Mouse (Mus musculus) erythroblast, embryonic 14.5 days (primary cell): ENCODE results near the gene Cd302. TPM values are rescaled to one million over a fixed set of nuclear protein-coding genes. Genes with fewer than 3 reads are reported as not detected.
A peak's percentile ranks its signal among the peaks of the same experiment; 100 is the strongest.

Experiments
- H3K27me3 ChIP-seq: 2 replicates; pipeline ENCODE4 v1.6.1; 2012; ENCODE audit warnings: inconsistent platforms; ENCODE audit not compliant: control insufficient read depth
- H3K36me3 ChIP-seq: 2 replicates; pipeline ENCODE4 v1.6.1; 2012; ENCODE audit warnings: mild to moderate bottlenecking, inconsistent platforms; ENCODE audit not compliant: control insufficient read depth
- H3K4me1 ChIP-seq: 2 replicates; pipeline ENCODE4 v1.6.1; 2012; ENCODE audit warnings: inconsistent platforms; ENCODE audit not compliant: control insufficient read depth
- H3K4me3 ChIP-seq: replicated peaks from 2 replicates; pipeline ENCODE3; 2012; ENCODE audit warnings: moderate library complexity, mild to moderate bottlenecking, inconsistent platforms
- H3K9me3 ChIP-seq: 2 replicates; pipeline ENCODE4 v1.6.1; 2012; ENCODE audit warnings: low read length, inconsistent platforms, mixed read lengths; ENCODE audit not compliant: control insufficient read depth
- GATA1 ChIP-seq: IDR thresholded peaks from 2 replicates; pipeline ENCODE4 v1.6.1; 2012; ENCODE audit warnings: low read length, inconsistent platforms, mixed read lengths
- TAL1 ChIP-seq: IDR thresholded peaks from 3 replicates; pipeline ENCODE4 v1.6.1; 2012; ENCODE audit warnings: low read length, inconsistent platforms, mixed read lengths
- polyA plus RNA-seq: library from polyadenylated mRNA; stranded (reverse); fragments of >175 nt; gene quantifications from 2 replicates; pipeline ENCODE4 v1.2.3, GENCODE M21; 2012

The Cd302 gene
- polyA plus RNA-seq, 1 experiment, result 0.04 TPM

- Histone ChIP-seq H3K4me3 (no peak overlapping the region), H3K36me3 (no peaks in the 10 kb centered on the region), H3K9me3 (no peaks in the 10 kb centered on the region), H3K4me1 (no peaks in the 10 kb centered on the region), H3K27me3 (no peaks in the 10 kb centered on the region)
- no peak for TF ChIP-seq GATA1
- TF ChIP-seq TAL1, result no peak
These were observed 7.1 kb upstream of the Cd302 start for GRCm38 (mm10) chr2:60291381-60291780.

DNA sequence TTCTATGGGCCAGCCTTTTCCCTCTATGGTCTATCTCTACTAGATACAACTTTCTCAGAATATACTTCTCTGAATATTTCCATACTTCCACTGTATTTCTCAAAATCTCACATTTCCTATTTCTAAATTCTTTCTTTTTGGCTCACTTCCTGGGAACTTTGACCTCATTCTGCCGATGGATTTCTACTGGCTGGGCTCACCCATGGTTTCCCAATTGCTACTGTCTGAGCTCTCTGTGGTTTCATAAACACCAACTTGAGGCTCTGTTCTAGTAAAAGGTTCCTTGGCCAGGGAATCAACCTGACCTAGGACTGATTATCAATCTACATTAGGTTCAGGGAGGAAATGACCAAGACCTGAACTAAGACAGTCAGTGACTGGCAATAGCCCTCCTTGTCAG is 5.2 kb upstream of the Cd302 start:
- peaks cover 8% of the 10 kb centered on the region for H3K27me3 ChIP-seq

GRCm38 (mm10) chr2:60288606-60289005 is 4.3 kb upstream of the Cd302 start:
- peaks cover 4% of the 10 kb centered on the region; the same call in 1 of the 2 replicates for H3K9me3 ChIP-seq
- no peaks in the 10 kb centered on the region for H3K36me3 ChIP-seq
- peaks cover 17% of the 10 kb centered on the region for H3K27me3 ChIP-seq
- TF ChIP-seq TAL1 (no peak), GATA1 (no peak)
- H3K4me1 ChIP-seq, result peaks cover 4% of the 10 kb centered on the region
- no peak overlapping the region for H3K4me3 ChIP-seq

More for the DNA sequence above, 5.2 kb upstream of the Cd302 start:
- TF ChIP-seq TAL1 (no peak), GATA1 (no peak)
- Histone ChIP-seq H3K4me3 (no peak overlapping the region), H3K9me3 (no peaks in the 10 kb centered on the region; the same call in 1 of the 2 replicates), H3K4me1 (no peaks in the 10 kb centered on the region), H3K36me3 (no peaks in the 10 kb centered on the region)

DNA sequence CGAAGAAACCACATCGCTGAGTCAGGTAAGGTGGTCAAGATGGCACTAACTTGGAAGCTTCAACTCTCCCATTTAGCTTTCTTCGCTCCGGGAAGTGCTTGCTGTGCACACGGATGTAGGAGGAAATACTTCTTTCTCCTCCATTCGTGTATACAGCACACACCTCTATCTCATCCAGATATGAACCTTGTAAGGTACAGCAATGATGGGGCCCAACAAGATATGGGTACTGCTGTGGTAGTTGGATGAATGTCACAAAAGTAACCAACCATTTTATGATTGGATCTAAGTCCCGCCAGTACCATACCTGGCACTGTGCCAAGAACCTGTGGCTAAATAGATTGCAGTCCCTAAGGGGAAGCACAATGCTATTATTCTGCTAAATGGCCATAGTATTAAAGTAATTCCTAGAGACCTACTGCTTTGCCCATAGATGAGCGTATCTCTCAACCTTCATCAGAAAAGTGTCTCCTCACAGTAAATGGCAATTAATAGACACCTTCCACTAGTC is 874 bp upstream of the Cd302 start:
- Histone ChIP-seq H3K4me3 (no peak overlapping the region), H3K4me1 (peaks cover 4% of the 10 kb centered on the region), H3K27me3 (peaks cover 27% of the 10 kb centered on the region), H3K9me3 (peaks cover 5% of the 10 kb centered on the region; the same call in 1 of the 2 replicates), H3K36me3 (no peaks in the 10 kb centered on the region)
- TF ChIP-seq TAL1 (no peak), GATA1 (no peak)

GRCm38 (mm10) chr2:60283751-60284466 is 379 bp downstream of the Cd302 start:
- H3K9me3 ChIP-seq, result peaks cover 5% of the 10 kb centered on the region; the same call in 1 of the 2 replicates
- H3K4me3 ChIP-seq, result peak overlapping the region; percentile 54
- H3K27me3 ChIP-seq, result peaks cover 27% of the 10 kb centered on the region
- no peaks in the 10 kb centered on the region for H3K36me3 ChIP-seq
- TF ChIP-seq TAL1, result no peak
- no peak for TF ChIP-seq GATA1
- H3K4me1 ChIP-seq, result peaks cover 4% of the 10 kb centered on the region

DNA sequence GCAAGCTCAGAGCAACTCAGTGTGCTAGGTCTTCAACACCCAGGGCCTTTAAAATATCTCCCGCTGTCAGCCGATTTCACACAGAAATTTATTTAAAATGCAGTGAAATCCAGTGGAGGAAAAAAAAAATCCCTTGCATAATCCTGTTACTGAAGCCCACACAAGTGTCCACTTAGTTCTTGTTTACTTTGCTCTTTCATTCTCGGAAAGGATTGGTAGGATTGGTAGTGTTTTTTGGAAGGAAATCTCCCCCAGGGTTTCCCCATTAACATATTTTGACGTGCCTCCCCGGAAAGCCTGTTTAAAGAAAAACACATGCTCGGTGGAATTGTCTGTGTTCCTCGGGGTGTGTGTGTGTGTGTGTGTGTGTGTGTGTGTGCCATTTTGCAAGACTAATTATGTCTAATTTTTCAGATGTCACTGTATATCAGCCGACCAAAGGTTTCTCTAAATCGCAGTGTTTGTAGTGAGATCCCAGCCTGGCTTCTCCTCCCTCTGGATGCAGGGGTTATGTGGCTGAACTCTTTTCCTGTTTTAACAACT is 1.0 kb downstream of the Cd302 start:
- Histone ChIP-seq H3K4me3 (peak overlapping the region; percentile 54), H3K9me3 (peaks cover 5% of the 10 kb centered on the region; the same call in 1 of the 2 replicates)
- TF ChIP-seq TAL1, result no peak
- TF ChIP-seq GATA1, result no peak

DNA sequence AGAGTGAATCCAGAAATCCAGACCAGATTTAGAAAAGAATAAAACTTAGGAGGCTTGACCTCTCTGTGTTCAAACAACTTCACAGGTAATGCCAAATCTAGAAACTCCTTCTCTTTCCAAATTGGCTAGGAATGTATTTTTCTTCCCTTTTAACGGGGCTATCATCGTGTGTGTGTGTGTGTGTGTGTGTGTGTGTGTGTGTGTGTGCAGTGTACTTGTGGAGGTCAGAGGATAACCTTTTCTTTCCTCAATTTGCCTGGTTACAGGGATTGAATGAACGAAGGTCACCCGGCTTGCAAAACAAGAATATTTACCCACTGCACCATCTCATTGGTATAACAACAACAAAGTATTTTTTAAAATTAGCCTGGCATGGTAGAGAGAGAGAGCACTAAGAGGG is 1.7 kb downstream of the Cd302 start:
- peaks cover 5% of the 10 kb centered on the region; the same call in 1 of the 2 replicates for H3K9me3 ChIP-seq
- peaks cover 27% of the 10 kb centered on the region for H3K27me3 ChIP-seq
- H3K4me1 ChIP-seq, result peaks cover 4% of the 10 kb centered on the region
- H3K36me3 ChIP-seq, result no peaks in the 10 kb centered on the region; the same call in 1 of the 2 replicates
- TF ChIP-seq GATA1, result no peak
- TF ChIP-seq TAL1, result no peak
- peak overlapping the region; percentile 3 for H3K4me3 ChIP-seq

More for the DNA sequence above, 1.0 kb downstream of the Cd302 start:
- Histone ChIP-seq H3K36me3 (no peaks in the 10 kb centered on the region), H3K27me3 (peaks cover 27% of the 10 kb centered on the region), H3K4me1 (peaks cover 4% of the 10 kb centered on the region)

GRCm38 (mm10) chr2:60278627-60279026 is 5.7 kb downstream of the Cd302 start:
- no peak overlapping the region for H3K4me3 ChIP-seq
- H3K9me3 ChIP-seq, result peaks cover under 1% of the 10 kb centered on the region; the same call in 1 of the 2 replicates
- TF ChIP-seq TAL1 (no peak), GATA1 (no peak)
- H3K36me3 ChIP-seq, result no peaks in the 10 kb centered on the region; the same call in 1 of the 2 replicates
- peaks cover 10% of the 10 kb centered on the region for H3K27me3 ChIP-seq
- H3K4me1 ChIP-seq, result peaks cover under 1% of the 10 kb centered on the region; the same call in 1 of the 2 replicates

DNA sequence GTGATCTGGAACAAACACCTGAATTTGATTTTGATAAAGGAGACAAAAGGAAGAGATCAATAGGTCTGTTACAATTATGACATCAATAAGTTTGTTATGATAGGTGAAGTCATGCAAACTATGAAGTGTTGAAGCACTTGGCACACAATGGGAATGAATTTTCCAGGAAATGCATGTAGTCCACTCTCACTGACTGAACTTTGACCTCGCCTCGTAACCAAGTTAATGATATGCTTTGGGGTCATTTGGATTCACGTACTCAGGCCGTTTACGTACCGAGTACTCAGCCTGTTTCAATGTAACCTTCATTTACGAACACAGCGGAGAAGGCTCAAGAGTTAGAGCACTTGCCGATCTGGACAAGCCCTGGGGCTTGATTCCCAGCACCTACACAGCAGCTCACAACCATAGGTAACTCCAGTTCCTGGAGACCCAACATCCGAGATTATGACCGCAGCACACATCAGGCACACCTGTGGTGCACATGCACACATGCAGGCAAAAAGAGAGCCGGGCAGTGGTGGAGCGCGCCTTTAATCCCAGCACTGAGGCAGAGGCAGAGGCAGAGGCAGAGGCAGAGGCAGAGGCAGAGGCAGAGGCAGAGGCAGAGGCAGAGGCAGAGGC is 14.3 kb downstream of the Cd302 start:
- Histone ChIP-seq H3K4me3 (no peak overlapping the region), H3K36me3 (no peaks in the 10 kb centered on the region; the same call in 1 of the 2 replicates), H3K9me3 (no peaks in the 10 kb centered on the region; the same call in 1 of the 2 replicates), H3K4me1 (no peaks in the 10 kb centered on the region), H3K27me3 (no peaks in the 10 kb centered on the region)
- no peak for TF ChIP-seq TAL1
- TF ChIP-seq GATA1, result no peak
